Mouse (Mus musculus) myocyte (in vitro differentiated cells): ENCODE measurements around the gene C87436.

Source experiments
- CEBPB ChIP-seq: IDR thresholded peaks from 2 replicates; pipeline ENCODE4 v1.6.1; 2011; ENCODE audit warnings: mild to moderate bottlenecking, moderate library complexity; ENCODE audit not compliant: poor library complexity, insufficient read depth, severe bottlenecking
- E2F4 ChIP-seq: IDR thresholded peaks from one replicate; pipeline ENCODE4 v1.6.1; 2011; ENCODE audit warnings: mild to moderate bottlenecking, control low read depth, moderate library complexity; ENCODE audit not compliant: insufficient read depth
- MAX ChIP-seq: IDR thresholded peaks from one replicate; pipeline ENCODE4 v1.6.1; 2011; ENCODE audit warnings: low read depth, mild to moderate bottlenecking, control low read depth
- POLR2A ChIP-seq: IDR thresholded peaks from one replicate; pipeline ENCODE4 v1.6.1; 2011; ENCODE audit warnings: low read depth, mild to moderate bottlenecking, control low read depth, moderate library complexity; ENCODE audit not compliant: insufficient read length
- TCF12 ChIP-seq: IDR thresholded peaks from one replicate; pipeline ENCODE4 v1.6.1; 2011; ENCODE audit warnings: mild to moderate bottlenecking, control low read depth; ENCODE audit not compliant: poor library complexity, insufficient read depth, severe bottlenecking
- USF1 ChIP-seq: IDR thresholded peaks from one replicate; pipeline ENCODE4 v1.6.1; 2011; ENCODE audit warnings: low read depth, mild to moderate bottlenecking, control low read depth, moderate library complexity

DNA sequence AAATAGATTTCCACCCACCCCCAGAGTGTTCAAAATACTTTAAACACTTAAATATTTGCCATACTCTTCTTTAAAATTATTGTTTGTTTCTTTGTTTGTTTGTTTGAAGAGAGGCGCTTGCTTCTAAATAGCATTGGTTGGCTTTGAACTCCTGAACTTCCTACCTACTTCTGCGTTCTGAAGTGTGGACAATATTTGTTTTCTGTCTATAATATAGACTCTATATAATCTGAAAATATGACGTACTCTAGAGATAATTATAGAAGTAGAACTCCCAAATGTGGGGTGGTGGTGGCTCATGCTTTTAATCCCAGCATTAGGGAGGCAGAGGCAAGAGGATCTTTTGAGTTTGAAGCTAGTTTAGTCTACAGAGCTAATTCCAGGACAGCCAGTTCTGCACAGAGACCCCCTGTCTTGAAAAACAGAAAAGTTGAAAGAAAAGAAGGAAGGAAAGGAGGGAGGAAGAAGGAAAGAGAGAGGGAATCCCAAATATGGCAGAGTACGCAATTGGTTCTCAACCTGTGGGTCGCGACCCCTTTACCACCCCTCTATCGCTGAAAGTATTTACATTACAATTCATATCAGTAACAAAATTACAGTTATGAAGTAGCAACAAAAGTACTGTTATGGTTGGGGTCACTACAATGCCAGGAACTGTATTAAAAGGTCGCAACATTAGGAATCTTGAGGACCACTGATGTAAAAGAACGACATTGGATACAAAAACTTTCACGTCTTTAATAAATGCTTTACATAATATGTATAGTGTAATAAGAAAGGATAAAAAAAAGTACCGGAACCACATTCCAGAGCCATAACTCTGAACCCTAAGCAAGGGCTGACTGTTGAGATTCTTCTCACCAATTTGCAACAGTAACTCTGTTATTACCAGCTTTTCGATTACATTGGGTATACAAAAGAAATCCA, 35.2 kb upstream of the C87436 start:
- TF ChIP-seq POLR2A (no peak), CEBPB (no peak), USF1 (no peak), E2F4 (no peak), TCF12 (no peak), MAX (no peak)
